ENCODE assay signal across 9 mouse cellular contexts in genomic region chr1:190170819-190171216, GRCm38 (mm10). TPM values are rescaled to one million over a fixed set of nuclear protein-coding genes. Genes with fewer than 3 reads are reported as not detected.
A peak's percentile ranks its signal among the peaks of the same experiment; 100 is the strongest.
DNase-seq lines count a peak whose midpoint lies in the region; ATAC-seq lines count a peak whose summit lies in the region.
"Had no signal": no experiment of that assay in that cellular context is flagged by ENCODE, and none has a peak within 500 bp of the region (broad histone marks: within the 10 kb centered on the region; RNA-seq: fewer than 3 reads in every experiment).

No protein-coding gene starts in this region.

- H3K9me3 ChIP-seq in heart, embryonic 15.5 days (replicated peaks) = no peaks in the 10 kb centered on the region
- H3K9me3 ChIP-seq in embryonic facial prominence, embryonic 10.5 days = no peaks in the 10 kb centered on the region
- no peaks in the 10 kb centered on the region for H3K9me3 ChIP-seq in hindbrain, embryonic 14.5 days (ENCODE audit: control insufficient read depth, low read length)
- no peaks in the 10 kb centered on the region for H3K9me3 ChIP-seq in midbrain, embryonic 14.5 days (ENCODE audit: control insufficient read depth, low read length)

- no peaks in the 10 kb centered on the region for H3K36me3 ChIP-seq in heart, embryonic 15.5 days
- H3K36me3 ChIP-seq in embryonic facial prominence, embryonic 10.5 days (replicated peaks) = no peaks in the 10 kb centered on the region
- no peaks in the 10 kb centered on the region for H3K36me3 ChIP-seq in hindbrain, embryonic 14.5 days (replicated peaks; ENCODE audit: control insufficient read depth, insufficient read depth)
- no peaks in the 10 kb centered on the region for H3K36me3 ChIP-seq in midbrain, embryonic 14.5 days (ENCODE audit: control insufficient read depth, insufficient read depth, low read length)

- H3K27ac ChIP-seq in heart, embryonic 15.5 days = peak overlapping the region; percentile 98
- peak overlapping the region; percentile 81 for H3K27ac ChIP-seq in embryonic facial prominence, embryonic 10.5 days (replicated peaks)
- H3K27ac ChIP-seq in hindbrain, embryonic 14.5 days = peak overlapping the region; percentile 89
- H3K27ac ChIP-seq in midbrain, embryonic 14.5 days (replicated peaks; ENCODE audit: low read depth, low read length) = peak overlapping the region; percentile 89

- H3K4me3 ChIP-seq in heart, embryonic 15.5 days = peak overlapping the region; percentile 86
- peak overlapping the region; percentile 64 for H3K4me3 ChIP-seq in embryonic facial prominence, embryonic 10.5 days
- H3K4me3 ChIP-seq in hindbrain, embryonic 14.5 days (replicated peaks; ENCODE audit: low read length) = peak overlapping the region; percentile 54
- peak overlapping the region; percentile 66 for H3K4me3 ChIP-seq in midbrain, embryonic 14.5 days (replicated peaks; ENCODE audit: low read depth, low read length)

- no peak for DNase-seq in heart, adult 11 months
- no peak for DNase-seq in embryonic facial prominence, embryonic 10.5 days (ENCODE audit: low spot score)
- no peak for DNase-seq in hindbrain, embryonic 14.5 days (ENCODE audit: low spot score)
- DNase-seq in midbrain, embryonic 14.5 days = no peak
- no peak for DNase-seq in right cerebral cortex, adult 18-20 months
- DNase-seq in cerebellum, adult 9-10 months = no peak
- DNase-seq in right cerebral cortex, postnatal 10 days (ENCODE audit: low spot score in 2 of 2) = no peak
- DNase-seq: thymus, adult 18-20 months had no signal

- peaks cover 45% of the 10 kb centered on the region for H3K4me1 ChIP-seq in heart, embryonic 15.5 days (replicated peaks)
- peaks cover 65% of the 10 kb centered on the region for H3K4me1 ChIP-seq in embryonic facial prominence, embryonic 10.5 days
- peaks cover 17% of the 10 kb centered on the region for H3K4me1 ChIP-seq in hindbrain, embryonic 14.5 days (replicated peaks; ENCODE audit: control insufficient read depth, insufficient read depth, low read length)
- H3K4me1 ChIP-seq in midbrain, embryonic 14.5 days (ENCODE audit: control insufficient read depth, insufficient read depth, low read length) = peaks cover 30% of the 10 kb centered on the region

- peak; percentile 11; the same call in 1 of the 2 replicates for ATAC-seq in heart, embryonic 15.5 days (replicated peaks; ENCODE audit: insufficient number of reproducible peaks, insufficient read depth, low FRiP score, low read depth)
- ATAC-seq in hindbrain, embryonic 14.5 days (ENCODE audit: low FRiP score) = peak; percentile 64
- peak; percentile 33; the same call in 1 of the 2 replicates for ATAC-seq in midbrain, embryonic 14.5 days (ENCODE audit: low FRiP score, low TSS enrichment)

- H3K27me3 ChIP-seq in heart, embryonic 15.5 days = peaks cover 17% of the 10 kb centered on the region
- H3K27me3 ChIP-seq in embryonic facial prominence, embryonic 10.5 days (replicated peaks; ENCODE audit: low read depth, poor library complexity, severe bottlenecking) = peaks cover 93% of the 10 kb centered on the region
- H3K27me3 ChIP-seq in hindbrain, embryonic 14.5 days (ENCODE audit: control insufficient read depth, insufficient read depth, low read length) = peaks cover 40% of the 10 kb centered on the region
- peaks cover 47% of the 10 kb centered on the region; the same call in 1 of the 2 replicates for H3K27me3 ChIP-seq in midbrain, embryonic 14.5 days (ENCODE audit: control insufficient read depth, insufficient read depth, low read length)

- H3K4me2 ChIP-seq in heart, embryonic 15.5 days = peak overlapping the region; percentile 87
- H3K4me2 ChIP-seq in hindbrain, embryonic 14.5 days (replicated peaks) = peak overlapping the region; percentile 77
- H3K4me2 ChIP-seq in midbrain, embryonic 14.5 days (ENCODE audit: low read length) = peak overlapping the region; percentile 91

- WGBS in heart, embryonic 15.5 days = 1% methylated on average over 24 of the region's 24 CpGs
- under 1% methylated on average over 24 of the region's 24 CpGs for WGBS in embryonic facial prominence, embryonic 10.5 days
- WGBS in hindbrain, embryonic 14.5 days = 1% methylated on average over 23 of the region's 24 CpGs
- under 1% methylated on average over 23 of the region's 24 CpGs for WGBS in midbrain, embryonic 14.5 days

- H3K9ac ChIP-seq in heart, embryonic 15.5 days = peak overlapping the region; percentile 89
- H3K9ac ChIP-seq in hindbrain, embryonic 14.5 days = peak overlapping the region; percentile 65
- H3K9ac ChIP-seq in midbrain, embryonic 14.5 days (replicated peaks; ENCODE audit: low read length) = peak overlapping the region; percentile 72

RNA-seq across cellular contexts. Expression of gene Prox1, which starts 0.3 kb away (rescaled TPM):
- 14.9 and 18.3 TPM in 2 replicates for polyA plus RNA-seq in heart, embryonic 15.5 days (2015; fragmentation: Nextera tagmentation; extraction: Ambion mirVana)
- 3.0 and 3.9 TPM in 2 replicates for polyA plus RNA-seq in embryonic facial prominence, embryonic 10.5 days (2016; fragmentation: Nextera tagmentation; extraction: Ambion mirVana)
- polyA plus RNA-seq in hindbrain, embryonic 14.5 days (2014; fragmentation: Nextera tagmentation; extraction: Ambion mirVana) = 9.6 and 9.7 TPM in 2 replicates
- 7.8 and 10.7 TPM in 2 replicates for polyA plus RNA-seq in midbrain, embryonic 14.5 days (2014; fragmentation: Nextera tagmentation; extraction: Ambion mirVana)

Comparison
In these comparisons a context has a peak if more than half of its experiments do, and no peak if none do; other contexts are left out.
1. ATAC-seq: peak in every context shown above with its lines; median percentile 64 in hindbrain, embryonic 14.5 days; 33 in midbrain, embryonic 14.5 days; 11 in heart, embryonic 15.5 days.